Mouse (Mus musculus): ENCODE measurements around the gene Tmem205. TPM values are rescaled to one million over a fixed set of nuclear protein-coding genes. Genes with fewer than 3 reads are reported as not detected.

Tmem205 gene
- total RNA-seq, 2 experiments from 2014 or later, result 44.4 to 45.9 TPM

DNA sequence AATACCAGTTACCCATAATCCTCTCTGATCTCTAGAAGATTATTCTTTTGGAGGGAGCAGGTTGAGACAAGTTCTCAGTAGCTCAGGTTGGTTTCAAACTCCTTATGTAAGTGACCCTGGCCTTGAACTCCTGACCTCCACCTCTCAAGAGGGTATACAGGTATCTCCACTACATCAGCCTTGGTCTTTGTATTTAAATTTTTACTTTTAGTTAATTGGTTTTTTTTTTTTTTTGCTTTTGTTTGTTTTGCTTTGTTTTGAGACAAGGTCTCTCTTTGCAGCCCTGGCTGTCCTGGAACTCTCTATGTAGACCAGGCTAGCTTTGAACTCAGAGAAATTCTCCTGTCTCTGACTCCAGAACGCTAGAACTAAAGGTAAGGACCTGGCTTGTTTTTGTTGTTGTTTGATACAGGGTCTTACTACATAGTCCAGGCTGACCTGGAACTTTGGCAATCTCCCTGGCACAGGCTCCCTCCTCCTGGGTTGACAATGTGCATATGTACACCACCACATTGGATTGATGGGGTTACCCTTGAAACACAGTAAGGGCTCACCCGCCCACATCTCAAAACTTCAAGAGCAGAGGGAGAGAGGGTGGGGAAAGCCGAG, 3.8 kb downstream of the Tmem205 start:
- no peak for DNase-seq (ENCODE audit: low spot score in 2 of 2)
- H3K27ac ChIP-seq, result peak overlapping the region; percentile 58
- TF ChIP-seq CTCF (conservative IDR thresholded peaks at IDR 0.05), result no peak
- no peak overlapping the region for H3K4me3 ChIP-seq

DNA sequence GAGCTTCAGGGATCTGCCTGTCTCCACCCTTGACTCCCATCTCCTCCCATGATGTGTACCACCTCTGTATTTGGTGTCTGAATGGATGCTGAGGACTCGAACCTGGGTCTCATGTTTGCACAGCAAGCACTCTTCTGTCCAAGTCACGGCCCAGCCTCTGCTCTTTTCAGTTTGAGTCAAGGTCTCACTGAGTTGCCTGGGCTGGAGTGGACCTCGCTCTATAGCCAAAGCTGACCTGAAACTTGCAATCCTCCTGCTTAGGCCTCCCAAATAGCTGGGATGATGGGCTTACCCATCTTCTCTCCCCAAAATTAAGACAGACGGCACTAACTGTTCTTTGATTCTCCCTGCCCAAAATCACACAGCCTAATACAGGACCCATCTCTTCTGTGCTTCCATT, 4.3 kb downstream of the Tmem205 start:
- no peak for DNase-seq (ENCODE audit: low spot score in 2 of 2)
- Histone ChIP-seq H3K27ac (no peak overlapping the region), H3K4me3 (no peak overlapping the region)
- no peak for TF ChIP-seq CTCF (conservative IDR thresholded peaks at IDR 0.05)

DNA sequence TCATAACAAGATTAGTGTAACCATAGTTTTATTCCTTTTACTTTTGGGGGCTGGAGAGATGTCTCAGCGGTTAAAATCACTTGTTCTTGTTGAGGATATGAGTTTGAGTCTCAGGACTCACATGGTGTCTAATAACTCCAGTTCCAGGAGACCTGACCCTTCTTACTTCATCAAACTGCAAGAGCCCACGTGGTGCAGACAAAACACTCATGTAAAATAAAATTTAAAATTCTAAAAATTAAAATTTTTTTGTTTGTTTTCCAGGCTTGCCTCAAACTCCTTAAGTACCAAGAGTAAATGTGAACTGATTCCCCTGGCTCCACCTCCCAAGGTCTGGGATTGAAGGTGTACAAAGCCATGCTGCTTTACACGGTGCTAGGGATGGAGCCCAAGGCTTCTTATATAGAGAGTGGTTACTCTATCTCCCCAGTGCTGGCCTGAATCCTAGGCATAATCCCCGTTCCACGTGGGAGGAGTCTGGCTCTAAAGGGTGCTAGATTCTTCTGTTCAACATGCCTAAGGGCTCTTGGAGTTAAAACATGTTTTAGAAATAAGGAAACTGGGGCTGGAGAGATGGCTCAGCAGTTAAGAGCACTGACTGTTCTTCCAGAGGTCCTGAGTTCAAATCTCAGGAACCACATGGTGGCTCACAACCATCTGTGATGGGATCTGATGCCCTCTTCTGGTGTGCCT, 8.5 kb downstream of the Tmem205 start:
- H3K27ac ChIP-seq, result peak overlapping the region; percentile 94

DNA sequence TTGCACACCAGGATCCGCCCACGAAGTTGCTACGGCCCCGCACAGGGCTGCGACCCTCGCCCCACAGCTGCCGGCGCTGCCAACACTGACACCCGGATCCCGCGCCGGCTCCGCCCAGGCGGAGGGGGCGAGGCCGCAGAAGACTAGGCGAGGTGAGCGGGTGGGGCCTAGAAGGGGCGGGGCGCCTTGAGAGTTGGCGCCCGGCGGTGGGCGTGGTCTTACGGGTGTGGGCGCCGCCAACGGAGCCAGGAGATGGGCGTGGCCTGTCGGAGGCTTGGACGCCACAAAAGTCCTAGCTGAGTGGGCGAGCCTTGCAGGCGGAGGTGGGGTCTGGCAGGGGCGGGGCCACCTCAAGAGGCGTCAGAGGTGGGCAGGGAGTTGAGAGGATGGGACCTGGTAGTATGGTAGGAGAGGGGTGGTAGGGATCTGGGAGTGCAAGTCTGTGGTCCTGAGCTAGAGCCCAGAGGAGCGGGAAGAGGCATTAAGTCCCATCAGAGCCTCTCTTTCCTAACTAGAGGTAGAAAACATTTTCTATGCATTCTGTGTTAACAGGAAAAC, 9.2 kb downstream of the Tmem205 start, which contains the start of gene Rab3d:
TSS of gene Rab3d (minus strand) at position 158 of the 558 bp plus-strand sequence.
- peak within 1 kb of the TSS; percentile 80 for H3K4me3 ChIP-seq
- TF ChIP-seq CTCF (conservative IDR thresholded peaks at IDR 0.05), result no peak
- peak; percentile 85 to 89 for DNase-seq (ENCODE audit: low spot score in 2 of 2)
- H3K27ac ChIP-seq, result peak within 1 kb of the TSS; percentile 94

More for the DNA sequence above, 8.5 kb downstream of the Tmem205 start:
- TF ChIP-seq CTCF (conservative IDR thresholded peaks at IDR 0.05), result peak; percentile 58
- no peak for DNase-seq (ENCODE audit: low spot score in 2 of 2)
- peak overlapping the region; percentile 80 for H3K4me3 ChIP-seq

DNA sequence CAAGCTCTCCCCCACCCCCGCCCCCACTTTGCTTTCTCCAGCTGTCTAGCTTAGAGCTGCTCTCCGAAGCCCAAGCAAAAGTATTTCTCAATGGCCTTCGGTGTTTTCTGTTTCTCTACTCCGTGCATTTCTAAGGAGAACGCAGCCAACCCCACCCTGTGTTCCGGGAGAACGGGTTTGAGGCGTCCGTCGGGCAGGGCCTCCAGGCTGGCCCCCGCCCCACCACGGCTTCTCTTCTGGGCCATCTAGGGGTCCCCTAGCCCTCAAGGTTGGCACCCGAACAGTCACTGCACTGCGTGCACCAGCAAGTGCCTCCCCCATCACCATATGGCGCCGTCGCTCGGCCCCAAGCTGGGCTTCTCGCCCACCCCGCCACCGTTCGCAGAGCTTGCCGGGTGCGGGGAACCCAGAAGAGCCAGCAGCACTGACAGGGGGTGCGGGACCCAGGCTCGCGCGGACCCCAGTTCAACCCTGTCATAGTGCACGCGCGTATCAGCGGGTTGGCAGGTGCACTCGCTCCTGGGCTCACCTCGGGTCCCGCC, 9.8 kb downstream of the Tmem205 start:
- H3K4me3 ChIP-seq, result peak overlapping the region; percentile 80
- peak; percentile 86 to 87 for DNase-seq (ENCODE audit: low spot score in 2 of 2)
- H3K27ac ChIP-seq, result peak overlapping the region; percentile 94
- no peak for TF ChIP-seq CTCF (conservative IDR thresholded peaks at IDR 0.05)

- Histone ChIP-seq H3K27ac (peak overlapping the region; percentile 94), H3K4me3 (peak overlapping the region; percentile 80)
- DNase-seq (ENCODE audit: low spot score in 2 of 2), result no peak
- no peak for TF ChIP-seq CTCF (conservative IDR thresholded peaks at IDR 0.05)
Observed at GRCm38 (mm10) chr9:21916851-21917492, 10.4 kb downstream of the Tmem205 start.

DNA sequence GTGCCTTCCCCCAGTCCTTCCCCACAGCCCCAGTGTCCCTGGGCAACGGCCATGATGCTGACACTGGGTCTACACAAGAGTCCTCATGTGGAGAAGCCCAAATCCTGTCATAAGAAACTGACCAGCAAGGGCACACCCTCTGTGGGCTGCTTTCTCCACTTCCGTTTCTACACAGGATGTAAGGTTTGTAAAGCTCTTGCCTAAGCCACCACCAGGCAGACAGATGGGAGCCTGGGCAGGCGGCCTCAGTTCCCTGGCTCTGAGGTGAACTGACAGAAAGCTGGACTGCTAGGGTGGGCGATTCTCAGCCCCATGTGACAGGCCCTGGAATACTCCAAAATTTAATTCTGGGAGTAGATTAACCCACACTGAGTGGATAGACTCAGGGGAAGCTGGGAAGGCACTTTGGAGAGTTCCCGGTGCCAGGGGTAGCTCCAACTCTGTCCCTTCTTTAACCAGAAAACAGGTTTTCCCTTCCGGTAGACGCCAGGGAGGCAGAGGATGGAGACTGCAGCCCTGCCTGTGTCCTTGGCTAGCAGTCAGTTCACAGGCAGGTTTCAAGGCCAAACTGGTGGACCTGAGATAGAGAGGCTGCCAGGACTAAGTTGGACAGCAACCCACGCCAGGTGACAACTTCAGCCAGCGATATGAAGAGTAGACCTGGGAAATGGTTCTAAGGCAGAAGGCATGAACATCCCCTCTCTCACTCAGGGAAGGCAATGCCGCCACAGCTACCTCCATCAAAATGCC, 17.7 kb downstream of the Tmem205 start:
- H3K27ac ChIP-seq, result no peak overlapping the region
- DNase-seq (ENCODE audit: low spot score in 2 of 2), result no peak
- H3K4me3 ChIP-seq, result no peak overlapping the region
- TF ChIP-seq CTCF (conservative IDR thresholded peaks at IDR 0.05), result no peak

DNA sequence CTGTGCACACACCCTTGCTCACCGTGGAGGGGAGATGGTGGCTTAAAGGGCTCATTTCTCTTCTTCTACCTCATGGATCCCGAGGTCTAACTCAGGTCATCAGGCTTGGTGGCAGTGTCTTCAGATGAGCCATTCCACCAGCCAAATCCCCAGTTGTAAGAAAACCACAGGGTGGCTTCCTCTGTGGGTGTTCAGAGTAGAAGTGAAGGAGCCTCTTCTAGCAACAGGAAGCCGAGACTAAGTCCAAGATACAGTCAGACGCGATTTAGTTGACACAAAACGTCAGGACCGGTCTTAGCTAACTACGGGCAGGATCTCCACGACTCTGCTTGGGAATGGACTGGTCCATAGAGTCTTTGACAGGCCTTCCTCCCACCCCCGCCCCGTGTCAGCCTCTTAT, 19.1 kb downstream of the Tmem205 start:
- no peak for TF ChIP-seq CTCF (conservative IDR thresholded peaks at IDR 0.05)
- H3K4me3 ChIP-seq, result no peak overlapping the region
- no peak for DNase-seq (ENCODE audit: low spot score in 2 of 2)
- H3K27ac ChIP-seq, result no peak overlapping the region

DNA sequence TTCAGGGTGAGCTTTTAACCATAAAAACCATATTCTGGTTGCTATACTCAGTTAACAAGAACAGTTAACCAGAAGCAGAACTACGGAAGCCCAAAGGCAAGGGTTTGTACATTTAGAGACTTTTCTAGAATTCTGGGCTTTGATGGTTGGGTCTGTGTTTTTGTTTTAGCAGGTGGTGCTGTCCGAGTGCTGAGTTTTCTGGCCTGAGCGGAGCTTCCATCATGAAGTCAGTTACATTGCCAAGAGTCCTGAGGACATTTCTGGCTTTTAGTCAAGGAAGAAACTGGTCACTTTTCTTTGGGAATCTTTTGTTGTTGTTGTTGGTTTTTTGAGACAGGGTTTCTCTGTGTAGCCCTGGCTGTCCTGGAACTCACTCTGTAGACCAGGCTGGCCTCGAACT, 23.3 kb downstream of the Tmem205 start:
- DNase-seq (ENCODE audit: low spot score in 2 of 2), result no peak
- Histone ChIP-seq H3K27ac (no peak overlapping the region), H3K4me3 (no peak overlapping the region)
- TF ChIP-seq CTCF (conservative IDR thresholded peaks at IDR 0.05), result no peak

GRCm38 (mm10) chr9:21901223-21901820, 26.0 kb downstream of the Tmem205 start:
- TF ChIP-seq CTCF (conservative IDR thresholded peaks at IDR 0.05), result peak; percentile 75
- Histone ChIP-seq H3K4me3 (peak overlapping the region; percentile 51), H3K27ac (peak overlapping the region; percentile 83)
- peak; percentile 74 to 84 for DNase-seq (ENCODE audit: low spot score in 2 of 2)

DNA sequence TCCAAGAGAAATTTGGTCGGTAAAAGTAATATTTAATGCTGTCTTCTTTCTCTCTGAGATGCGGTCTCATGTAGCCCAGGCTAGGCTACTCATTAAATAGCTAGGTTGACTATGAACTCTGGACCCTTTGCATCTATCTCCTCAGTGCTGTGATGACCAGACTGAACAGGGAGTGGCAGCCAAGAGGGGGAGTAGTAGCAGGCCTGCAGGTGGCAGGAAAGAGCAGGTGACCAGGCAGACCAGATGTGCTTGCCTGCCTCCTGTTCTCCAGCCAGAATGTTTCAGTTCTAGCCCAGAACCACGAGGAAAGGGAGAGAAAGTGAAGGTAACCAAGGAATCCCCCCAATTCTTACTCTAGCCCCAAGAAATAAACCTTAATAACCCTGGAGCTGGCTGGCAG, 38.1 kb downstream of the Tmem205 start:
- H3K4me3 ChIP-seq, result no peak overlapping the region
- 0 out of 2 replicates have a peak, but pooled peaks have one; percentile 11 for TF ChIP-seq CTCF (conservative IDR thresholded peaks at IDR 0.05)
- no peak for DNase-seq (ENCODE audit: low spot score in 2 of 2)
- H3K27ac ChIP-seq, result no peak overlapping the region

DNA sequence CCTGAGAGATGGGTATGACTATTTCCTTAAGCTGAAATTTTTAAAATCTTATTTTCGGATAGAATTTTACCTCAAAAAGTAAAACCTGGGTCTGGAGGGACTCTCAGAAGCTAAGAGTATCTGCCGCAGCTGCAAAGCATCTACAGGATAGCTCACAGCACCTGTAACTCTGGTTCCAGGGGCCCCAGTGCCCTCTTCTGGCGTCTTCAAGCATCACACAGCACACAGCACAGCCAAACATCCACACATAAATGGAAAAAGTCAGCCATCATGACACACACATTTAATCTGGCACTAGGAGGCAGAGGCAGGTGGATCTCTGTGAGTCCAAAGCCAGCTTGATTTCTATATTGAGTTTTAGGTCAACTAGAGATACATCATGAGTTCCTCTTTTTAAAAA, 50.8 kb downstream of the Tmem205 start:
- Histone ChIP-seq H3K27ac (no peak overlapping the region), H3K4me3 (no peak overlapping the region)
- peak; percentile 57 for TF ChIP-seq CTCF (conservative IDR thresholded peaks at IDR 0.05)
- DNase-seq (ENCODE audit: low spot score in 2 of 2), result peak in 1 of 2 experiments; percentile 6

Data from layer of hippocampus, adult 2 months (tissue).